Mouse (Mus musculus) midbrain, embryonic 16.5 days (tissue): Measurements from ENCODE around the gene Slc25a35. TPM values are rescaled to one million over a fixed set of nuclear protein-coding genes. Genes with fewer than 3 reads are reported as not detected.
A peak's percentile ranks its signal among the peaks of the same experiment; 100 is the strongest.

Experiments
- ATAC-seq: fragments of 200-750 bp; cut with Nextera tagmentation; 2 replicates; pipeline ENCODE4 v1.8.0; 2017; ENCODE audit warnings: moderate TSS enrichment
- H3K27ac ChIP-seq: fragments of 300-500 bp; sonication (generic); 2 replicates; pipeline ENCODE4 v1.5.1; 2014; ENCODE audit warnings: mild to moderate bottlenecking, low read length, mixed read lengths
- H3K27me3 ChIP-seq: fragments of 300-500 bp; sonication (generic); 2 replicates; pipeline ENCODE4 v1.6.1; 2014; ENCODE audit warnings: low read depth, low read length, mixed read lengths; ENCODE audit not compliant: control insufficient read depth, insufficient read depth
- H3K36me3 ChIP-seq: fragments of 300-500 bp; sonication (generic); 2 replicates; pipeline ENCODE4 v1.6.1; 2014; ENCODE audit warnings: mild to moderate bottlenecking, low read length, moderate library complexity, mixed read lengths; ENCODE audit not compliant: control insufficient read depth, insufficient read depth
- H3K4me1 ChIP-seq: fragments of 300-500 bp; sonication (generic); 2 replicates; pipeline ENCODE4 v1.6.1; 2014; ENCODE audit warnings: mild to moderate bottlenecking, low read length, mixed read lengths; ENCODE audit not compliant: control insufficient read depth, insufficient read depth
- H3K4me2 ChIP-seq: fragments of 300-500 bp; sonication (generic); 2 replicates; pipeline ENCODE4 v1.6.1; 2014; ENCODE audit warnings: mild to moderate bottlenecking, low read length, mixed read lengths
- H3K4me3 ChIP-seq: fragments of 300-500 bp; sonication (generic); 2 replicates; pipeline ENCODE4 v1.5.1; 2014; ENCODE audit warnings: low read depth, mild to moderate bottlenecking, low read length, moderate library complexity, mixed read lengths
- H3K9ac ChIP-seq: fragments of 300-500 bp; sonication (generic); 2 replicates; pipeline ENCODE4 v1.6.1; 2014; ENCODE audit warnings: low read depth, low read length, mixed read lengths
- H3K9me3 ChIP-seq: fragments of 300-500 bp; sonication (generic); replicated peaks from 2 replicates; pipeline ENCODE4 v1.6.1; 2014; ENCODE audit warnings: mild to moderate bottlenecking, low read length, mixed read lengths; ENCODE audit not compliant: control insufficient read depth, poor library complexity, severe bottlenecking
- microRNA-seq: library from miRNA; unstranded; fragments of <30 nt; microRNA quantifications from one replicate; pipeline ENCODE4, GENCODE M21; 2017
- polyA plus RNA-seq: library from polyadenylated mRNA; unstranded; fragments of >200 nt; fragmentation: Nextera tagmentation; extraction: Ambion mirVana; gene quantifications from 2 replicates; pipeline ENCODE4 v1.2.1, GENCODE M21; 2015

The Slc25a35 gene
- polyA plus RNA-seq, 1 experiment from 2014 or later, result 1.4 TPM

GRCm38 (mm10) chr11:69020691-69021090, 52.8 kb downstream of the Slc25a35 start:
- H3K27me3 ChIP-seq, result no peaks in the 10 kb centered on the region
- H3K4me2 ChIP-seq, result no peak overlapping the region
- H3K9ac ChIP-seq, result no peak overlapping the region
- H3K4me3 ChIP-seq, result no peak overlapping the region
- peaks cover 28% of the 10 kb centered on the region for H3K36me3 ChIP-seq
- no peak overlapping the region for H3K27ac ChIP-seq
- ATAC-seq, result no peak
- H3K9me3 ChIP-seq, result no peaks in the 10 kb centered on the region
- peaks cover 7% of the 10 kb centered on the region for H3K4me1 ChIP-seq

Small RNAs within 50 kb of the gene (microRNA-seq; reads per million reads assigned to microRNA genes)
- 4.8 reads per million, percentile 23 among the genes with 10 or more reads in this experiment for gene Mir3062

Other genes starting within 250 kb of the Slc25a35 start
- 108 TPM in 2 replicates for gene Ndel1, start 96.3 kb upstream of the Slc25a35 start, polyA plus RNA-seq
- not detected in 2 replicates for gene Rnf222, start 79.6 kb upstream of the Slc25a35 start, polyA plus RNA-seq
- 508 and 533 TPM in 2 replicates for gene Rpl26, start 66.5 kb upstream of the Slc25a35 start, polyA plus RNA-seq
- 0.68 and 1.3 TPM in 2 replicates for gene Odf4, start 41.0 kb upstream of the Slc25a35 start, polyA plus RNA-seq
- gene Arhgef15, start 10.7 kb upstream of the Slc25a35 start, polyA plus RNA-seq, result 27.7 and 30.5 TPM in 2 replicates
- 23.3 and 24.8 TPM in 2 replicates for gene Rangrf, start 7.1 kb downstream of the Slc25a35 start, polyA plus RNA-seq
- gene Pfas, start 40.3 kb downstream of the Slc25a35 start, polyA plus RNA-seq, result 15.8 and 16.8 TPM in 2 replicates
- 66.5 and 67.0 TPM in 2 replicates for gene Ctc1, start 47.8 kb downstream of the Slc25a35 start, polyA plus RNA-seq
- 12.6 and 15.4 TPM in 2 replicates for gene Aurkb, start 77.5 kb downstream of the Slc25a35 start, polyA plus RNA-seq
- 15.7 and 20.4 TPM in 2 replicates for gene Borcs6, start 91.6 kb downstream of the Slc25a35 start, polyA plus RNA-seq
- 41.2 and 44.0 TPM in 2 replicates for gene Tmem107, start 102.7 kb downstream of the Slc25a35 start, polyA plus RNA-seq
- 335 and 438 TPM in 2 replicates for gene Vamp2, start 120.4 kb downstream of the Slc25a35 start, polyA plus RNA-seq
- 12.4 TPM in 2 replicates for gene Per1, start 127.1 kb downstream of the Slc25a35 start, polyA plus RNA-seq
- 0.75 and 1.1 TPM in 2 replicates for gene Hes7, start 152.3 kb downstream of the Slc25a35 start, polyA plus RNA-seq
- gene 9130213A22Rik, start 154.5 kb downstream of the Slc25a35 start, polyA plus RNA-seq, result 0.49 and 0.65 TPM in 2 replicates
- 9.0 and 11.5 TPM in 2 replicates for gene Aloxe3, start 157.8 kb downstream of the Slc25a35 start, polyA plus RNA-seq
- gene Alox12b, start 188.9 kb downstream of the Slc25a35 start, polyA plus RNA-seq, result 0.50 and 0.53 TPM in 2 replicates
- gene Alox8, start 229.7 kb downstream of the Slc25a35 start, polyA plus RNA-seq, result 0.59 and 0.72 TPM in 2 replicates